Mouse (Mus musculus): ENCODE results near the gene Mterf1a. TPM values are rescaled to one million over a fixed set of nuclear protein-coding genes. Genes with fewer than 3 reads are reported as not detected.

The Mterf1a gene
- total and polyA plus RNA-seq, 3 experiments: 11.6 to 18.1 (median 11.7) TPM

- DNase-seq (ENCODE audit: extremely low read depth): no peak
- Histone ChIP-seq H3K4me2 (ENCODE audit: insufficient read depth, low read depth, poor library complexity, severe bottlenecking) (no peak overlapping the region), H3K4me1 (ENCODE audit: control insufficient read depth in 1 of 2, insufficient read depth in 2 of 2) (peaks cover 6 to 15% of the 10 kb centered on the region in 2 experiments; a peak in 3 of 4 replicates), H3K27ac (ENCODE audit: insufficient read depth, low read depth) (no peak overlapping the region), H3K27me3 (replicated peaks) (no peaks in the 10 kb centered on the region), H3K9me3 (replicated peaks; ENCODE audit: low read length) (no peaks in the 10 kb centered on the region), H3K9ac (ENCODE audit: insufficient read depth, low read depth) (no peak overlapping the region), H3K36me3 (replicated peaks in 1 of 2; ENCODE audit: control insufficient read depth in 1 of 2, insufficient read depth in 1 of 2, low read length in 1 of 2) (peaks cover 0 to 1% of the 10 kb centered on the region in 2 experiments), H3K79me2 (replicated peaks; ENCODE audit: control insufficient read depth, extremely low read depth, insufficient read depth, poor library complexity, severe bottlenecking) (peaks cover 4% of the 10 kb centered on the region), H3K4me3 (replicated peaks in 1 of 3; ENCODE audit: low read depth in 2 of 3, low read length in 2 of 3, poor library complexity in 1 of 3) (no peak overlapping the region)
- in situ Hi-C loops (cut with MboI; ENCODE audit: low pct_ligation_motif_present, low pct_unique_long_range_greater_than_20kb, low sequenced_read_pairs) (no loop called here), dilution Hi-C loops (cut with MboI; ENCODE audit: extremely low pct_ligation_motif_present, extremely low pct_unique_long_range_greater_than_20kb, low sequenced_read_pairs) (no loop called here)
- TF ChIP-seq ZC3H11A (IDR thresholded peaks at IDR 0.05; ENCODE audit: low read depth, low read length) (no peak), UBTF (IDR thresholded peaks at IDR 0.05; ENCODE audit: low read depth, low read length) (no peak), MAX (IDR thresholded peaks at IDR 0.05; ENCODE audit: low read length) (no peak), JUN (IDR thresholded peaks at IDR 0.05; ENCODE audit: insufficient read depth, low read depth, low read length) (no peak), ETS1 (conservative IDR thresholded peaks at IDR 0.05; ENCODE audit: low read depth, low read length) (no peak), MAZ (IDR thresholded peaks at IDR 0.05; ENCODE audit: low read depth, low read length) (no peak), TBP (conservative IDR thresholded peaks at IDR 0.05; ENCODE audit: low read depth, low read length) (no peak)
Measured at GRCm38 (mm10) chr5:3926666-3927065, 32.9 kb upstream of the Mterf1a start.

- no peaks in the 10 kb centered on the region for H3K9me3 ChIP-seq (replicated peaks; ENCODE audit: low read length)
- H3K27me3 ChIP-seq (replicated peaks): no peaks in the 10 kb centered on the region
- dilution Hi-C loops (cut with MboI; ENCODE audit: extremely low pct_ligation_motif_present, extremely low pct_unique_long_range_greater_than_20kb, low sequenced_read_pairs): no loop called here
- H3K79me2 ChIP-seq (replicated peaks; ENCODE audit: control insufficient read depth, extremely low read depth, insufficient read depth, poor library complexity, severe bottlenecking): no peaks in the 10 kb centered on the region
- TF ChIP-seq MAZ (IDR thresholded peaks at IDR 0.05; ENCODE audit: low read depth, low read length) (no peak), ZNF384 (IDR thresholded peaks at IDR 0.05; ENCODE audit: low read depth, low read length) (no peak), USF2 (conservative IDR thresholded peaks at IDR 0.05; ENCODE audit: low read depth, low read length) (no peak), IRF4 (IDR thresholded peaks at IDR 0.05; ENCODE audit: low read depth, low read length) (no peak), KAT2A (IDR thresholded peaks at IDR 0.05; ENCODE audit: insufficient replicate concordance, low read length) (no peak), JUN (IDR thresholded peaks at IDR 0.05; ENCODE audit: insufficient read depth, low read depth, low read length) (no peak), EP300 (IDR thresholded peaks at IDR 0.05; ENCODE audit: low read length) (no peak), USF1 (IDR thresholded peaks at IDR 0.05; ENCODE audit: low read depth, low read length) (no peak), ETS1 (conservative IDR thresholded peaks at IDR 0.05; ENCODE audit: low read depth, low read length) (no peak), UBTF (IDR thresholded peaks at IDR 0.05; ENCODE audit: low read depth, low read length) (no peak), MEF2A (IDR thresholded peaks at IDR 0.05; ENCODE audit: borderline replicate concordance, low read depth, low read length) (no peak), JUND (conservative IDR thresholded peaks at IDR 0.05; ENCODE audit: low read depth, low read length) (no peak), RCOR1 (conservative IDR thresholded peaks at IDR 0.05; ENCODE audit: low read depth, low read length) (no peak), TBP (conservative IDR thresholded peaks at IDR 0.05; ENCODE audit: low read depth, low read length) (no peak), HCFC1 (IDR thresholded peaks at IDR 0.05; ENCODE audit: low read depth, low read length) (no peak), MXI1 (IDR thresholded peaks at IDR 0.05; ENCODE audit: low read depth, low read length) (no peak), PAX5 (IDR thresholded peaks at IDR 0.05; ENCODE audit: low read length) (no peak), CHD1 (IDR thresholded peaks at IDR 0.05; ENCODE audit: low read depth, low read length) (no peak)
- H3K9ac ChIP-seq (ENCODE audit: insufficient read depth, low read depth): no peak overlapping the region
- in situ Hi-C loops (cut with MboI; ENCODE audit: low pct_ligation_motif_present, low pct_unique_long_range_greater_than_20kb, low sequenced_read_pairs): no loop called here
- no peak for DNase-seq (ENCODE audit: extremely low read depth)
- no peak overlapping the region for H3K27ac ChIP-seq (ENCODE audit: insufficient read depth, low read depth)
- no peaks in the 10 kb centered on the region for H3K36me3 ChIP-seq (replicated peaks in 1 of 2; ENCODE audit: control insufficient read depth in 1 of 2, insufficient read depth in 1 of 2, low read length in 1 of 2)
- no peak overlapping the region for H3K4me3 ChIP-seq (replicated peaks in 1 of 3; ENCODE audit: low read depth in 2 of 3, low read length in 2 of 3, poor library complexity in 1 of 3)
- no peak overlapping the region for H3K4me2 ChIP-seq (ENCODE audit: insufficient read depth, low read depth, poor library complexity, severe bottlenecking)
- no peaks in the 10 kb centered on the region for H3K4me1 ChIP-seq (ENCODE audit: control insufficient read depth in 1 of 2, insufficient read depth in 2 of 2)
Measured at GRCm38 (mm10) chr5:3922350-3922749, 28.6 kb upstream of the Mterf1a start.

Measured in CH12.LX (cell line).